Mouse (Mus musculus) testis, adult 2 months (tissue): ENCODE measurements around the gene Coro1a.

ENCODE experiments used
- CTCF ChIP-seq: fragments of 200-500 bp; IDR thresholded peaks from 2 replicates; pipeline ENCODE4 v1.5.1; 2012; ENCODE audit warnings: low read depth, mild to moderate bottlenecking, inconsistent platforms, low read length, moderate library complexity; ENCODE audit not compliant: control insufficient read depth, insufficient read depth, insufficient replicate concordance
- POLR2A ChIP-seq: fragments of 200-500 bp; IDR thresholded peaks from 2 replicates; pipeline ENCODE4 v1.6.1; 2012; ENCODE audit warnings: low read depth, mild to moderate bottlenecking, inconsistent platforms, low read length, moderate library complexity; ENCODE audit not compliant: control insufficient read depth

DNA sequence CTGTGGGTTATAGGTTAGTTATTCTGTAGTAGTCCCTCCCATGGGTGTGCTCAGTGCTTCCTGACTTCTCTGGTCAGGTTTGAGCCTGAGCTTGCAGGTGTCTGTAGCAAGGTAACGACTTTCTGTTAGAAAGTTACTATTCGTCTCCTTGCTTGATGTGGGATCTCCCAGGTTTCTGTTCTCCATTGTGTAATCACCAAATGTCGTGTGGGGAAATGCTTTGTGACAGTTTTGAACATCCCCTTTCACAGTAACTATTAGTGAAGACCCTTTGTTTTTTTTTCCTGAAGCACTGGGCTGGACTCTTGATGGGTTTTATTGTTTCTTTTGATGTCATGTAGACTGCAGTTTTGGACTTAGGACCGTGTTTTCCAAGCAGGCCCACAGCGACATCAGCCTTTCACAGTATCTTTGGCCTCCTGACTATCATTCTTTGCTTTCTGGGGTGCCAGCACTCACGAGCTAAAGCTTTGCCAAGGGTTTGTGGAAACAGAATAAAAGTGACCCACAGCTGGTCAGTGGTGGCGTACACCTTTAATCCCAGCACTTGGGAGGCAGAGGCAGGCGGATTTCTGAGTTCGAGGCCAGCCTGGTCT lies 40.0 kb downstream of the Coro1a start:
- no peak for TF ChIP-seq POLR2A
- no peak for TF ChIP-seq CTCF
